Mouse (Mus musculus): ENCODE results near the gene Wdr89.
"Not testable (repeated sequence)": the region's sequence is repeated elsewhere in the genome, so short reads cannot be mapped to it uniquely, and the experiment has no call there.

Wdr89 gene

DNA sequence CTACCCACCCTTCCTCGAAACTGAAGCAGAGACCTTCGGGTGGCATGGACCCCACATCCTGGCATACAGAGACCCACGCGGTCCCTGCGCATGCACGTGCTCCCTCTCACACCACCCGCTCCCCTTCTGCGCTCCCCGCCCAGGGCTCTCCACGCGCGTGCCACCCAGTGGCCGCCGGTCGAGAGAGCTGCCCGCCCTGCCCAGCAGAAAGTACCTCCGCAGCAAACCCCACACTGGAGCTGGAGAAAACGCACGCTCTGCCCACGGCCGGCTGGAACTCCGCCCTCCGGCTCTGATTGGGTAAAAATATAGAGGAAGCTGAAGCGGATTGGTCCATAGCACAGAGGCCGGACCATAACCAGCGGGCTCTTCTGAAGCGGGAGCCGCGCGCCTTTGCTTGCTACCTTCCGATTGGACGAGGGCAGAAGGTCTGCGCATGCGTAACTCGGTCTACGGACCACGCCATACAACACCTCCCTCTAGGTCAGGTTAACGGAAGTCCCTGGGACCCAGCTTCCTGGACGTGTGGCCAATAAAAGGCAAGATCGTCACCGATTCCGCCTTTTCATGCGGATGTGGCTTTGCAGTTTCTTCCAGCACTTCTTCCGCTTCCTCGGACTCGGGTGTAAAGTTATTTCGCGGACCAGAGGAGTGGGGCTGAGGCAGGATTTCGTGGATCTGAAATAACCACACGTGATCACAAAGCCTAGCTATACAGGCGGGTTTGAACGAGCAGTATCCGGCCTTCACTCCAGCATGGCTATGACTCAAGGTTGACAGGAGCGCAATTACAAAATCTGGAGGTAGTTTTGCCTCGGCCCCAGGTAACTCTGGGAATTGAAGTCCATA lies at the start of gene Wdr89:
Wdr89 (minus strand) TSS at position 280 of the 849 bp plus-strand sequence.
- peak; percentile 100 for DNase-seq (ENCODE audit: low read depth)

DNA sequence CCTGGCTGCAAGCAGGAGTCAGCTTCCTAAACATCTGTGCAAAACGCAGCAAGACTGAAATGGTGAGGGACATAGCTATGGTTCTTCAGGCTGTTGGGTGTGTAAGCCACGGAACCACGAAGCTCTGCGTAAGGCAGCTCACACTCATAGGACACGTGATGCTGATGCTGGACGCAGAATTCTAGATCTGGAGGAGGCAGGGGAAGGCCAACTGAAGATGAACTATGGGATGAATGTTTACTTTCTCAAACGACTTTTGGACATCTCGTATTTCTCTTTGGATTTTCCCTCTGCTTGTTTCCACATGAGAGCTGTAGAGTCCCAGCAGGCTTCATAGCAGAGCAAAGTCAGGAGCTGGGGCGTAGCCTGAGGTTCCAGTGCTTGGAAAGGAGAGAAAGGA lies 44.3 kb upstream of the Wdr89 start:
- no peak for DNase-seq (ENCODE audit: low read depth)

DNA sequence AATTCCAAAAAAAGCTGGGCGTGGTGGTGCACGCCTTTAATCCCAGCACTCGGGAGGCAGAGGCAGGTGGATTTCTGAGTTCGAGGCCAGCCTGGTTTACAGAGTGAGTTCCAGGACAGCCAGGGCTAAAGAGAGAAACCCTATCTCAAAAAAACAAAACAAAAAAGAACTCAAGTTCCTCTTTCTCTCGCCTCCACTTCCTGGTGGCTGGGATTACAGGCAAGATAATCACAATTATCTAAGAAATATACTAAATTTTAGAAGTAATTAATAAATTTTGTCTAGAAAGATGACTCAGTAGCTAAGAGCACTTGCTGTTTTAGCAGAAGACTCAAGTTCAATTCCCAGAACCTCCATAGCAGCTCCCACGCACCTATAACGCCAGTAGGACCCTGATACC lies 43.6 kb upstream of the Wdr89 start:
- DNase-seq (ENCODE audit: low read depth) = not testable (repeated sequence)

DNA sequence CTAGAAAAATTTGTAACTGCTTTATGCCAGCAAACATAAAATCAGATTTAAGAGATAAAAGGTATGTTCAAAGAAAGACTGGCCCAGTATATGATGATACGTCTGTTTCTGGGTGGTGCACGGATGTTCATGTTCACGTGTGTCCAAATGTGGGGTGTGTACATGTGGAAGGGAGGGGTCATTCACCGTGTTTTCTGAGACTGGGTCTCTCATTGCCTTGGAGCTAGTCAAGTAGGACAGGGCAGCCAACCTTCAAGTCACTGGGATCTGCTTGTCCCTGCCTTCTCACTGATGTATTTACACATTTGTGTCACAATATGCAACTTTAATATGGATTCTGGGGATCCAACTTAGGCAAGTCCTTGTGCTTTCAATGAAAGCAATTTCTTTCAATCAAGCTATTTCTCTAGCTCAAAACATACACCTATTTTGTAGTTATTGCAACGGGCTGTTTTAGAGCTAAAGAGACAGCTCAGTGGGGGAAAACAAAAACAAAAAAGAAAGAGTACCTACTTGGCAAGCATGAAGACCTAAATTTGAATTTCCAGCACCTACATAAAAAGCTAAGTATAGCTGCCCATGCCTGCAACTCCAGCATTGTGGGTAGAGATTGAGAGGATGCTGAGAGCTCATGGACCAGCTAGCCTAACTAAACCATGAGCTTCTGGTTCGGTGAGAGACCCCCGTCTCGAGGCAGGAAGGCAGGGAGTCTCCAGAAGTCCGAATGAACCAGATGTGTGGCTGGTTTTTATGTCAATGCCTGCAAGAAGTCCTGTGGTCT lies 41.4 kb upstream of the Wdr89 start:
- DNase-seq (ENCODE audit: low read depth) = no peak

DNA sequence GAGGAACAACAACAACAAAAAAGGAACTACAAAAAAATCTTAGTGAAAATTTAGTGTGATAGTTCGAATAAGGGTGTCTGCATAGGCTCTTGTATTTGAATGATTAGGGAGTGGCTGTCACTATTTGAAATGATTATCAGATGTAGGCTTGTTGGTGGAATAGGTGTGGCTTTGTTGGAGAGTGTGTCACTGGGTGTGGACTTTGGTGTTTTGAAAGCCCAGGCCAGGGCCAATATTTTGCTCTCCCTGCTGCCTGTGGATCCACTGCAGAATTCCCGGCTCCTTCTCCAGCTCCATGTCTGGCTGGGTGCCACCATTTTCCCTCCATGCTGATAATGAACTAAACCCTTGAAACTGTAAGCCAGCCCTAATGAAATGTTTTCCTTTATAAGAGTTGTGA lies 40.2 kb upstream of the Wdr89 start:
- DNase-seq (ENCODE audit: low read depth) = no peak

DNA sequence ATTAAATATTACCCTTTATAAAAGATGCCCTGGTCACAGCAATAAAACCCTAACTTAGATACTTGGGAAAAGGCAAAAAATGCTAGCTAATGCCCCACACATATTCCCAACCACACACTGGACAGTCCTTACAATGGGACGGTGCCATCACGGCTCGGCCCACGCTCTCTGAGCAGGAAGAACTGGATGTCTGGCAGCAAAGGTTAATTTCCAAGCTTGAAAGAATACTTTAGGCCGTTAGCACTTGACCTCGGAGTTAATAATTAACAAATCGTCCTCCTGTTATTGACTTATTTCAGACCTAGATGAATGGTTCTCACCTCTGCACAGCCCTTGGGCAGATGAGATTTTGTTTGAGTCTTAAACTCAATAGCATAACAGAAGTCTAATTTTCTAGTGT lies 37.3 kb upstream of the Wdr89 start:
- no peak for DNase-seq (ENCODE audit: low read depth)

DNA sequence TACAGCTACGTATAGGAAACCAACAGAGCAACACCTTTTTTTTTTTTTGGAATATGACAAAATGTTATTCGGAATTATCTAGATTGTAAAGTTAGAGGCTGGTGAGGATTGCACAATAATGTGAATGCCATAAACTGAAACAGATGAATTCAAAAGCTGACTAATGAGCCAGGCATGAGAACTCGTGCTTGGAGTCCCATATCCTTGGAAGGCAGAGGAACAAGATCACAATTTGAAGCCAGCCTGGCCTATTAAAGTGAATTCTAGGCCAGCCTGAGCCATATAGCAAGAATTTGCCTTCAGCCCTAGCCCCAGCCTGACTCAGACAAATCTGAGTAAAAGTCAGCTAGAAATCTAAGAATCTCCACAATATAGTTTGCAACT lies 33.4 kb upstream of the Wdr89 start:
- DNase-seq (ENCODE audit: low read depth) = no peak

DNA sequence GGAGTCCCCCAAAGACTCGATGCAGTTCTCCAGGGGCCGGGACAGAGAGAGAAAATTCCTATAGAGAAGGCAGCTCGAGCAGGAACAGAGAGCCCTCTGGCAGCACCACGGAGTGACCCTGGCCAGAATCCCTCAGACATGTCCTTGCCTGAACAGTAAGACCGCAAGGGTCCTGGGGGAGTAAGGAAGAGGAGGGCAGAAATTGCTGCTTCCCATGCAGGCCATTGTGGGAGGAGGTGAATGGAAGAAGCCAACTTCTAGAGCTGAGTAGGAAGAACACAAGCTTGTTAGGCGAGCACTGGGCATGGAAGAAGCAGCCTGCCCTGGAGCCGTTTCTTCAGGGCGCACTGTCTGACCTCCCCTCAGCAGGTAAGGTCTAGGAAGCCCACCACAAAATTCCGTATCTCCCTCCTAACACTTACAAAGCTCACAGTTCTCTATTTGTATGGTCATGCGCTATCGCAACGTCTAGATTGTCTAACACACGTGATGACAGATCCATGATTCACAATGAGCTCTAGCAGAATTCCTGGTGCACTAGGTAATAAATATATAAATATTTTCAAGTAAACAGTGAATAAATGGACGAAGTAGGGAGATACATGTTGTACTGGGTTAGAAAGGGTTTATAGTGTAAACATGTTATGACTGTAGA lies 32.9 kb upstream of the Wdr89 start:
- no peak for DNase-seq (ENCODE audit: low read depth)

DNA sequence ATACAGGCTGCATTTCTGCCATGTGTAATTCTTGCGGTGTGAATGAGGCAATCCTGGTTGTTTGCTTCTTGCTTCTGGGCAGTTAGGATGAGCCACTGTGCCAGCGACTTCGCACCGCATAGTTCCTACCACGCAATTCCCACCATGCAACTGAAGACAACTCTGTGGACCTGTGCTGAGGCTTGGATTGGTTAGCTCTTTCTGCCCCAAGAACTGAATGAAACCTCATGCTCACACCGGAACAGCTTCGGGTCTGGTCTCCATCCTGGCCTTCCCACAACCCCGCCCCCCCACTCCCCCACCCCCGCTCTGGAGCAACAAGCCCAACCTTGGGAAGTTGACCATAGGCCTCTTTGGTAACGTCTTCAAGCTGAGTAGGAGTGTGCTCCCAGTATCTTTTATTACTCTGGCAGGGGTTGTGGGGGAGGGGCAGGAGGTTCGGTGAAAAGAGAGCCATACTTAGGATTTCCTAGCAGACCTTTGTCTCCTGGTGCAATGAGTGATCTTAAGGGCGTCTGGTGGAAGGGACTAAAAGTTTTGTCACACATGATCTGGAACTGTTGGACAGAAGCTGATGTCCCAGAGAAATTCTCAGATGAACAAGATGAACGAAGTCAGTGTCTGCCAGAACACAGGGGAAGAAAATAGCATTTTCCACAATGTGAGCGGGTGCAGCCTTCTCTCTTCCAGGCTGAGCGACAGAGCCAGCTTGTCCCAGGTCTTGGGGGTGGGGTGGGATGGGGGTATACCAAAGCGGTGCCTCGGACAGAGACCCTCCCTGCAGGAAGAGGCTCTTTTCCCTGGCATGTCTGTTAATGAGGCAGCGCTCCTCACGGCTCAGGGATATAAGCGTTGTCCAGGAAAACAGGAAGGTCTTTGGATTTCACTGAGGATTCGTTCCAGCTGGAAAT lies 32.1 kb upstream of the Wdr89 start:
- DNase-seq (ENCODE audit: low read depth) = no peak

DNA sequence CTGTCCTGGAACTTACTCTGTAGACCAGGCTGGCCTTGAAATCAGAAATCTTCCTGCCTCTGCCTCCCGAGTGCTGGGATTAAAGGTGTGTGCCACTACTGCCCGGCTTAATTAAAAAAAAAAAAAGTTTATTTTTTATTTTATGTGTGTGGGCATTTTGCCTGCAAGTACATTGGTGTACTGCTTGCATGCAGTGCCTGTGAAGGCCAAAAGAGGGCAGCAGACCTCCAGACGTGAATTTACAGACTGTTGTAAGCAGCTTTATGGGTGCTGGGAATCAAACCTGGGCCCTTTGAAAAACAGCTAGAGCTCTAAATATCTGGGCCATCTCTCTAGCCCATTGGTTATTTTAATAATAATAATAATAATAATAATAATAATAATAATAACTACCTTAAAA lies 29.4 kb upstream of the Wdr89 start:
- DNase-seq (ENCODE audit: low read depth) = peak; percentile 24

DNA sequence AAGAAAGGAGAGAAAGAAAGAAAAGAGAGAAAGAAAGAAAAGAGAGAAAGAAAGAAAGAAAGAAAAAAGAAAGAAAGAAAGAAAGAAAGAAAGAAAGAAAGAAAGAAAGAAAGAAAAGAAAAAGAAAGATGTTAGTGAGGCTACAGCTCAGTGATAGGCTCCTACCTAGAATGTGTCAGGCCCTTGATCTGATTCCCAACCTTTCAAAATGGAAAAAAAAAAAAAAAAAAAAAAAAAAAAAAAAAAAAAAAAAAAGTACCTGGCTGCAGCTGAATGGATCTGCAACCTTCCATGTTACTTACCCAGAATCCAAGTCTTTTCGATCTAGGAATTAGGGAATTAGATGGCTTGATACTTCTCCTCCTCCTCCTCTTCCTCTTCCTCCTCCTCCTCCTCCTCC lies 26.5 kb upstream of the Wdr89 start:
- not testable (repeated sequence) for DNase-seq (ENCODE audit: low read depth)

DNA sequence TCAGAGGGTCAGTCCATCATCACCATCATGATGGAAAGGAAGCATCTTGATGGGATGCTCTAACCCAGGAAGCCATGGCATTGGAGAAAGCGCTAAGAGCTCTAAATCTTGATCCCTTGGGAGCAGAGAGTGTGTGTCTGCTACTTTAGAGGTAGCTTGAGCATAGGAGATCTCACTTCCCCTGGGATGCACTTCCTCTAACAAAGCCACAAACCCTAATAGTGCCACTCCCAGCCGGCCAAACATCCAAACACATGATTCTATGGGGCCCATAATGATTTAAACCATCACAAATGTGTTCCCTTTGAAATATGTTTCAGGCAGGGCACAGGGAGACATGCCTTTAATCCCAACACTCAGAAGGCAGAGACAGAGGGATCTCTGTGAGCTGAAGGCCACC lies 19.7 kb upstream of the Wdr89 start:
- no peak for DNase-seq (ENCODE audit: low read depth)

DNA sequence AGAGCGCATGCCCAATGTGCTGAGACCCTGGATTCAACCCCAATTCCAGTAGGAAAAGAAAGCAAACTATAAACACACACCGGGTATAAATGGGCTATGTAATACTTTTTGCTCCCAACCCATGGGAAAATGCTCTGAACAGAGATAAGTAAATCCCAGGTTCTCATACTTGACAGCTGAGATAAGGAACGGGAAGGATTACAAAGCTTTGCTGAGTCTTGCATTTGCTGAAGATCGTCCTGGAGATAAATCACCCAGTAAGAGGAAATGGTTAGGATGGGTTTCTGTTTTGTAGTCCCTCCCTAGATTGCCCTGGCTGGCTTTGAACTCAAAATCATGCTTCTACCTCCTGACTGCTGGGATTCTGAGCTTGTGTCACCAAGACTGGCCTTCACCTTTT lies 18.0 kb upstream of the Wdr89 start:
- DNase-seq (ENCODE audit: low read depth) = no peak

DNA sequence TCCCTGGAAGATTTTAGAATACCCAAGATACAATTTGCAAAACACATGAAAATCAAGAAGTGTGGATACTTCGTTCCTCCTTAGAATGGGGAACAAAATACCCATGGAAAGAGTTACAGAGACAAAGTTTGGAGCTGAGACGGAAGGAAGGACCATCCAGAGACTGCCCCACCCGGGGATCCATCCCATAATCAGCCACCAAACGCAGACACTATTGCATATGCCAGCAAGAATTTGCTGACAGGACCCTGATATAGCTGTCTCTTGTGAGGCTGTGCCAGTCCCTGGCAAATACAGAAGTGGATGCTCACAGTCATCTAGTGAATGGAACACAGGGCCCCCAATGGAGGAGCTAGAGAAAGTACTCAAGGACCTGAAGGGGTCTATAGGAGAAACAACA lies 14.7 kb upstream of the Wdr89 start:
- not testable (repeated sequence) for DNase-seq (ENCODE audit: low read depth)

DNA sequence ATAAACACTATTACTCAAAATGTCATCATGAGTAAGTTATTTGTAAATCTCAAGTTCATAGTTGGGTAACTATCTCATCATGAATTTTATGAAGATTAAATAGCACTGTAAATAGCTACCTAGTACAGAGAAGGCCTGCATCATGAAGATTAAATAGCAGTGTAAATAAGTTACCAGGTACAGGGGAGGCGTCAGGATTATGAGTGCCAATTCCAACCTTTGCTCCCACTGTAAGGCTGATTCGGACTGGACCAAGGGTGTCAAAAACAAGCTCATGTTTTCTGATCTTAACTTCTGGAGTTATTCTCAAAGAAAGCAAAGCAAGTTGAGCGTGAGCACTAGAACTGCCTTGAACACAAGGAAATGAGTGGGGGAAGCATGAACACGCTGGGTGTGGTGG lies 14.3 kb upstream of the Wdr89 start:
- DNase-seq (ENCODE audit: low read depth) = no peak

DNA sequence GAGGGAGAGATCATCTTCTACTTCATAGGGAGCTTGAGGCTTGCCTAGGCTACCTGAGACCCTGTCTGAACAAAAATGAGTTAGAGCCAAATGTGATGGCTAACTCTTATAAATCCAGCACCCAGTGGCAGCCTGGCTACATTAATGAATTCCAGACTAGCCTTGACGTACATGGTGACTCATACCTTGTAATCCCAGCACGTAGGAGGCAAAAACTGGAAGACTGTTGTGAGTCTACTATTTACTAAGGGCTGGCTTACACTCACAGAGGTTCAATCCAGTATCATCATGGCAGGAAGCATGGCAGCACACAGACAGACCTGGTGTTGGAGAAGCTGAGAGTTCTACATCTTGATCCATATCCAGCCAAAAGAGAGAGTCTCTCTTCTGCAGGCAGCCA lies 13.5 kb upstream of the Wdr89 start:
- no peak for DNase-seq (ENCODE audit: low read depth)

DNA sequence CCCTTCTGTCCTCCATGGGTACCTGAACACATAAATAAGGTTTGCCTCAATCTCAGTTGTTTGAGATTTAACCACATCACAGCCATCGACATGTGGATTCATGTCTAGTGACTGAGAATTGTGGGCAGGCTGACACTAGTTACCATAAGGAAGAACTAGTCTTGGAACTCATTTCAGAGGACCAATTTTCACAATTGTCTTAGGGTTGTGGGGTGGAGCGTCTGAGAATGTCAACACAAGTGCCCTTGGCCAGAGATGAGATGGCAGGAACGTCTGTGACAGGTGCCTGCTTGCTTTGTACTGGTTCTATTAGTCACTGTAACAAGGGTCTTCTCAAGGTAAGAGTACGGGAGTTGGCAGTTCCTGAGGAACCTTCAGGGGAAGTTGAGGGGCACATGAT lies 11.8 kb upstream of the Wdr89 start:
- no peak for DNase-seq (ENCODE audit: low read depth)

DNA sequence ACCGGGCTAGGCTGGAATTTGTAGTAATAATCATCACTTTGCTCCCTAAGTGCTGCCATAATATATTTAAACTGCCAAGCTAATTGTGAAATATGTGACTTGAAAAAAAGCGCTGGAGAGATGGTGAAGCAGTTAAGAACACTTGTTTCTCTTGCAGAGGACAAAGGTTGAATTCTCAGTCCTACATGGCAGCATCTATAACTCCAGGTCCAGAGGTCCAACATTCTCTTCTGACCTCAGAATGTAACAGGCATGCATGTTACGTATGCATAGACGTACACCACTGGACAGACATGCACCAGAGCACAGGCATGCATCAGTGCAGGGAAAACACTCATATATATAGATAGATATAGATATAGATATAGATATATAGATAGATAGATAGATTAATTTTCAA lies 9.1 kb upstream of the Wdr89 start:
- DNase-seq (ENCODE audit: low read depth) = no peak

DNA sequence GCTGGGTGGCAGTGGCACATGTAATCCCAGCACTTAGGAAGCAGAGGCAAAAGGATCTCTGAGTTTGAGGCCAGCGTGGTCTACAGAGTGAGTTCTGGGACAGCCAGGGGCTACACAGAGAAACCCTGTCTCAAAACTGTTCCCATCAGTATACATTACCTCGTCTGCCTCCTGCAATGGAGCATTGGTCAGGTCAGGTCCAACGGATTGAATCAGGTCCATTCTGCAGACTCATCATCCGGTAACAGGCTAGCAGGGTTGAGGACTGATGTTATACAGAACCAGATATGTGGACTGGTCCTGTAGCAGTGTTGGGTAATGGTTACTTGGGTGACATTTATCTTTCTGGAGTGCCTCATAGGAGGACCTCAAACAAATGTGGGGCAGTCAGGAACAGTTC lies 3.3 kb upstream of the Wdr89 start:
- no peak for DNase-seq (ENCODE audit: low read depth)

DNA sequence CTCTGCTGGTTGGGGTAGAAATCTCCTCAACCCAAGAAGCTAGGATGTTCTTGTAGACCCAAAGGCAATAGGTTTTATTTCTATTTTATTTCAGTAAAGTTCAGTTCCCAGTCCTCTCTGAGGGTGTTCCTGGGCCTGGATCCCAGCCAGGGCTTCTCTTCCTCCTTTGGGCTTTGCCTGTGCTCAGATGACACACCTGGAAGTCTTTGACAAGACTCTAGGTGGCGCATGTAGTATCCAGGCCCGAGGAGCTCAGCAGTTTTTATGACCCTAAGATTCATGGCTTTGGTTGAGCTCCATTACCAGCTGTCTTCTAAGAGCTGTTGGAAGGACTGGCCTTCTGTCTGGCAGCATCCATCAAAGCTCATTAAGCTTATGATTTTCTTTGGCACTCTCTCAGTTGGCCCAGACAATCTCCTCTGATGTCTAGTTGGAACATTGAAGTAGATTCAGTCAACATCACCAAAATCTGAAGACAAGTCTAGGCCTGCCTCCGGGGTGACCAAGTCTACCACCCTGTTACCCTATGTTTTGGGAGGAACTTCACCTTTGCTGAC lies 2.5 kb upstream of the Wdr89 start:
- DNase-seq (ENCODE audit: low read depth) = peak; percentile 33

DNA sequence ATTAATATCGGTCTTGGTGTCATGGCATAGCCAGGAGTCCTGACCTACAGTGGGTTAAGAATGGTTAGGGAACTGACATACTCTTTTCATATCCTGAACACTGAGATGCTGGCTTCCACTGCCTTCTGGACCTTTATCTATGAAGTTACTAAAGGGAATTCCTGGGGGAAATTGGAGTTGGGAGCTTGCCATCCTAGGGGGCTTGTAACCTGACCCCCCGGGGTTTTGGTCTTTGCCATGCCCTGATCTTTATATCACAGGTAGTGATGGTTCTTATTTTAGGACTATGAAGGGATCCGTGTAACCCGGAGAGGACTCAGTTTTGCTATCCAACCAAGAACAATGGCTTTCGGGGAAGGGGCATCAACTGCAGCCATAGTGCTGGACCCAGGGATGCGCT lies 1.3 kb upstream of the Wdr89 start:
- no peak for DNase-seq (ENCODE audit: low read depth)

DNA sequence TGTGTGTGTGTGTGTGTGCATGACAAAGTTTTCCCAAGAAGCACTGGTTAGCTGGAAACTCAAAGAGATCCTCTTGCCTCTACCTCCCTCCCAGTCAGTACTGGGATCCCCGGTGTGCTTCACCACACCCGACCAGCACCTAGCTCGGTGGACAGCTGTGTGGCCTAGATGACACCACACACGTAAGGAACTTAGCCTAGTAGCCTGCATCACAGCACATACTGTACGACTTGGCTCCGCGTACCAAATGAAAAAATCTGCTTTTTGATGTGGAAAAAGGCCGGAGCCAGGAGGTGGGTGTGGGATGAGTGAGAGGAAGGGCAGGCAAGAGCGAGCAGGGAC lies 450 bp downstream of the Wdr89 start:
- no peak for DNase-seq (ENCODE audit: low read depth)
